Mouse (Mus musculus) thymus, postnatal 36 days (tissue): ENCODE results near the gene Hnrnph3.
"Not testable (repeated sequence)": the region's sequence is repeated elsewhere in the genome, so short reads cannot be mapped to it uniquely, and the experiment has no call there.

Source experiments
- DNase-seq, 2 experiments: peaks; one replicate each; pipeline ENCODE4 v3.0.0; 2022; ENCODE audit warnings: mixed read lengths in 2 of 2

Gene Hnrnph3

GRCm38 (mm10) chr10:63023749-63024579 lies at the start of gene Hnrnph3, which contains the start of gene Pbld2:
Gene Hnrnph3 (minus strand): TSS chr10:63024217.
Gene Pbld2 (plus strand): TSS chr10:63024315.
- peak; percentile 98 to 99 for DNase-seq

- DNase-seq = peak; percentile 73 to 76
Measured at GRCm38 (mm10) chr10:63065988-63066387, 42.0 kb upstream of the Hnrnph3 start.

- DNase-seq = no peak
Measured at GRCm38 (mm10) chr10:63065561-63065960, 41.5 kb upstream of the Hnrnph3 start.

- DNase-seq = no peak
Measured at GRCm38 (mm10) chr10:63064516-63064915, 40.5 kb upstream of the Hnrnph3 start.

- DNase-seq = no peak
Measured at GRCm38 (mm10) chr10:63063365-63063764, 39.3 kb upstream of the Hnrnph3 start.

- no peak for DNase-seq
Measured at GRCm38 (mm10) chr10:63062696-63063095, 38.7 kb upstream of the Hnrnph3 start.

GRCm38 (mm10) chr10:63061266-63061665 lies 37.2 kb upstream of the Hnrnph3 start:
- DNase-seq = no peak

- DNase-seq = no peak
Measured at GRCm38 (mm10) chr10:63060406-63060805, 36.4 kb upstream of the Hnrnph3 start.

- no peak for DNase-seq
Measured at GRCm38 (mm10) chr10:63059862-63060261, 35.8 kb upstream of the Hnrnph3 start, which contains the start of gene Pbld1. Gene Pbld1 (plus strand): TSS chr10:63060162.

GRCm38 (mm10) chr10:63056966-63057750 lies 33.1 kb upstream of the Hnrnph3 start:
- no peak for DNase-seq

GRCm38 (mm10) chr10:63054586-63054985 lies 30.6 kb upstream of the Hnrnph3 start:
- DNase-seq = no peak

- DNase-seq = not testable (repeated sequence)
Measured at GRCm38 (mm10) chr10:63054071-63054470, 30.1 kb upstream of the Hnrnph3 start.

- no peak for DNase-seq
Measured at GRCm38 (mm10) chr10:63053007-63053406, 29.0 kb upstream of the Hnrnph3 start.

- no peak for DNase-seq
Measured at GRCm38 (mm10) chr10:63052011-63052410, 28.0 kb upstream of the Hnrnph3 start.

GRCm38 (mm10) chr10:63051267-63051666 lies 27.2 kb upstream of the Hnrnph3 start:
- DNase-seq = no peak

GRCm38 (mm10) chr10:63049106-63049505 lies 25.1 kb upstream of the Hnrnph3 start:
- DNase-seq = no peak

- no peak for DNase-seq
Measured at GRCm38 (mm10) chr10:63047751-63048150, 23.7 kb upstream of the Hnrnph3 start.

GRCm38 (mm10) chr10:63043154-63043553 lies 19.1 kb upstream of the Hnrnph3 start:
- peak in 1 of 2 experiments; percentile 12 for DNase-seq

- DNase-seq = no peak
Measured at GRCm38 (mm10) chr10:63039867-63040628, 16.0 kb upstream of the Hnrnph3 start.

- DNase-seq = no peak
Measured at GRCm38 (mm10) chr10:63038571-63039320, 14.7 kb upstream of the Hnrnph3 start.

- DNase-seq = no peak
Measured at GRCm38 (mm10) chr10:63032956-63033355, 8.9 kb upstream of the Hnrnph3 start.

GRCm38 (mm10) chr10:63032267-63032666 lies 8.2 kb upstream of the Hnrnph3 start:
- no peak for DNase-seq
